Comparison of ENCODE assay signal across 8 mouse cellular contexts in the genomic region with DNA sequence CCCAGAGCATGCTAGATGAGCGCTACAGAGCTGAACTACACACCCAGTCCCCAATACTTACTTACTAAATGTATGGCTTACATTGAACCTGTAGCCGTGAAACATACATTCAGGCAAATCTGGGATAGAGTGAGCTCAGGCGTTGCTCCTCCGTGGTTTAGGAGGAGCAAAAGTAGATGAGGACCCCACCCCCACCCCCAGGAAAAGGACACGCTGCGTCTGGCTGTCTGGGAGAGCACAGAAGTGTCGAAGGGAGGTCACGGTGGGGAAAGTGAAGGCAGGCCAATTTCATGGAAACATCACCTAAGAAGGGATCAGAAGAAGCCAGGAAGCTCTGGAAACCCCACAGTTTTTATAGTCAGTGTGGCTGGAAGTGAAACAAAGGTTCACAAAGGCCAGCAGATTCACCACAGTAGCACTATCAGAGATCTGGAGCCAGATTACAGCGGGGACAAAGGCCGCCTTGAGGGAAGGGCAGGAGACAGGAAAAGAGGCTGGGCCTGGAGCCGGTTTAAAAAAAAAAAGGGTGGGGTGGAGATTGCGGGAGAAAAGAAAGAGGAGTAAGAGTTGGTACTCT. TPM values are rescaled to one million over a fixed set of nuclear protein-coding genes. Genes with fewer than 3 reads are reported as not detected.
DNase-seq lines count a peak whose midpoint lies in the region; ATAC-seq and TF ChIP-seq lines count a peak whose summit lies in the region.

No protein-coding gene starts in this region.

- WGBS in kidney, adult 2 months: 11% methylated on average over 12 of the region's 12 CpGs
- WGBS in hindbrain, embryonic 13.5 days: 4% methylated on average over 12 of the region's 12 CpGs
- WGBS in midbrain, embryonic 12.5 days: 4% methylated on average over 12 of the region's 12 CpGs

- DNase-seq in kidney, adult 2 months: no peak
- no peak for DNase-seq in kidney, adult 8-10 months
- peak; percentile 52 for DNase-seq in NIH3T3 (ENCODE audit: low read depth)
- no peak for DNase-seq in cerebellum, postnatal 25 days
- no peak for DNase-seq in ovary, postnatal 10 days (ENCODE audit: low spot score)
- DNase-seq in left cerebral cortex, adult 18-20 months (ENCODE audit: low spot score in 2 of 2): no peak

- H3K27ac ChIP-seq in kidney, adult 2 months (ENCODE audit: insufficient read depth, low read depth, low read length): peak overlapping the region; percentile 65
- H3K27ac ChIP-seq in hindbrain, embryonic 13.5 days: peak overlapping the region; percentile 96
- peak overlapping the region; percentile 92 for H3K27ac ChIP-seq in midbrain, embryonic 12.5 days (replicated peaks)

- peak overlapping the region; percentile 76 for H3K4me2 ChIP-seq in hindbrain, embryonic 13.5 days
- peak overlapping the region; percentile 68 for H3K4me2 ChIP-seq in midbrain, embryonic 12.5 days (replicated peaks)

- no peaks in the 10 kb centered on the region for H3K27me3 ChIP-seq in kidney, adult 2 months (replicated peaks; ENCODE audit: control insufficient read depth, insufficient read depth, low read length)
- no peaks in the 10 kb centered on the region for H3K27me3 ChIP-seq in hindbrain, embryonic 13.5 days
- H3K27me3 ChIP-seq in midbrain, embryonic 12.5 days: no peaks in the 10 kb centered on the region; the same call in 1 of the 2 replicates

- peak overlapping the region; percentile 49 for H3K4me3 ChIP-seq in kidney, adult 2 months (ENCODE audit: insufficient read depth, low read depth, low read length)
- H3K4me3 ChIP-seq in hindbrain, embryonic 13.5 days: peak overlapping the region; percentile 49
- peak overlapping the region; percentile 46 for H3K4me3 ChIP-seq in midbrain, embryonic 12.5 days

- peak overlapping the region; percentile 81 for H3K9ac ChIP-seq in hindbrain, embryonic 13.5 days
- peak overlapping the region; percentile 72 for H3K9ac ChIP-seq in midbrain, embryonic 12.5 days (replicated peaks)

- peaks cover 4% of the 10 kb centered on the region; the same call in 1 of the 2 replicates for H3K4me1 ChIP-seq in kidney, adult 2 months (ENCODE audit: control insufficient read depth, insufficient read depth, low read length)
- H3K4me1 ChIP-seq in hindbrain, embryonic 13.5 days (replicated peaks): peaks cover 14% of the 10 kb centered on the region
- peaks cover 12% of the 10 kb centered on the region for H3K4me1 ChIP-seq in midbrain, embryonic 12.5 days

- H3K9me3 ChIP-seq in hindbrain, embryonic 13.5 days: no peaks in the 10 kb centered on the region
- no peaks in the 10 kb centered on the region for H3K9me3 ChIP-seq in midbrain, embryonic 12.5 days

- H3K36me3 ChIP-seq in kidney, adult 2 months (ENCODE audit: control insufficient read depth, insufficient read depth, low read length): no peaks in the 10 kb centered on the region
- no peaks in the 10 kb centered on the region for H3K36me3 ChIP-seq in hindbrain, embryonic 13.5 days
- no peaks in the 10 kb centered on the region for H3K36me3 ChIP-seq in midbrain, embryonic 12.5 days

- no peak; the same call in 1 of the 2 replicates for ATAC-seq in hindbrain, embryonic 13.5 days (ENCODE audit: low FRiP score)
- ATAC-seq in midbrain, embryonic 12.5 days (ENCODE audit: low FRiP score, low read depth): no peak; the same call in 1 of the 2 replicates

- no peak for TF ChIP-seq CTCF in kidney, adult 2 months (conservative IDR thresholded peaks at IDR 0.05; ENCODE audit: insufficient read depth, insufficient read length, low read depth, low read length)

- TF ChIP-seq POLR2A in kidney, adult 2 months (IDR thresholded peaks at IDR 0.05; ENCODE audit: low read depth, low read length): no peak

RNA-seq across cellular contexts. Expression of a gene that starts 20.0 kb away (rescaled TPM):
- 17.6 and 19.6 TPM in 2 replicates for polyA plus RNA-seq in kidney, adult 2 months (2012; rRNA removed)
- polyA plus RNA-seq in hindbrain, embryonic 13.5 days (2015; fragmentation: Nextera tagmentation; extraction: Ambion mirVana): 70.7 and 73.5 TPM in 2 replicates
- polyA plus RNA-seq in midbrain, embryonic 12.5 days (2016; fragmentation: Nextera tagmentation; extraction: Ambion mirVana): 81.7 and 83.6 TPM in 2 replicates
- 100 to 1,000 TPM; 109 to 115 TPM for total RNA-seq in left cerebral cortex, adult 18-20 months (2021)

RNA-seq across cellular contexts. Expression of a gene that starts 37.2 kb away (rescaled TPM):
- polyA plus RNA-seq in kidney, adult 2 months (2012; rRNA removed): 35.3 and 43.5 TPM in 2 replicates
- 1.1 and 2.0 TPM in 2 replicates for polyA plus RNA-seq in hindbrain, embryonic 13.5 days (2015; fragmentation: Nextera tagmentation; extraction: Ambion mirVana)
- polyA plus RNA-seq in midbrain, embryonic 12.5 days (2016; fragmentation: Nextera tagmentation; extraction: Ambion mirVana): 0.37 and 0.70 TPM in 2 replicates
- total RNA-seq in left cerebral cortex, adult 18-20 months (2021): under 1 TPM; 0.21 to 0.40 TPM

RNA-seq across cellular contexts. Expression of a gene that starts 56.3 kb away (rescaled TPM):
- polyA plus RNA-seq in kidney, adult 2 months (2012; rRNA removed): not detected in 2 replicates
- not detected in 2 replicates for polyA plus RNA-seq in hindbrain, embryonic 13.5 days (2015; fragmentation: Nextera tagmentation; extraction: Ambion mirVana)
- not detected in 2 replicates for polyA plus RNA-seq in midbrain, embryonic 12.5 days (2016; fragmentation: Nextera tagmentation; extraction: Ambion mirVana)
- not detected for total RNA-seq in left cerebral cortex, adult 18-20 months (2021)

Comparison
In these comparisons a context has a peak if more than half of its experiments do, and no peak if none do; other contexts are left out.
1. RNA of a gene that starts 37.2 kb away (polyA plus RNA-seq): 35.3 to 43.5 TPM in kidney, adult 2 months; 1.1 to 2.0 TPM in hindbrain, embryonic 13.5 days and 0.37 to 0.70 TPM in midbrain, embryonic 12.5 days; every median in the first group is over 10 times any median in the second.
2. Peak in every context shown above with its lines, with median percentiles within 50 percentile points of each other: H3K27ac ChIP-seq and H3K4me3 ChIP-seq.